Mouse (Mus musculus): ENCODE data around the gene Drd4. TPM values are rescaled to one million over a fixed set of nuclear protein-coding genes. Genes with fewer than 3 reads are reported as not detected.
A peak's percentile ranks its signal among the peaks of the same experiment; 100 is the strongest.

The Drd4 gene
- polyA plus RNA-seq, 1 experiment from 2014 or later: 0.93 TPM

GRCm38 (mm10) chr7:141275356-141275755, 16.4 kb upstream of the Drd4 start:
- no peaks in the 10 kb centered on the region for H3K36me3 ChIP-seq
- H3K4me1 ChIP-seq: peaks cover 44% of the 10 kb centered on the region
- 84% methylated on average over 9 of the region's 9 CpGs for WGBS

GRCm38 (mm10) chr7:141276546-141276945, 15.3 kb upstream of the Drd4 start, which contains the start of gene Cdhr5:
Cdhr5 (minus strand) TSS chr7:141276786.
- H3K4me3 ChIP-seq: 0 out of 2 replicates have a peak within 1 kb of the TSS, but pooled peaks have one; percentile 8
- WGBS: 26% methylated on average over 11 of the region's 11 CpGs
- peak within 1 kb of the TSS; percentile 70 for H3K27ac ChIP-seq
- H3K9me3 ChIP-seq (replicated peaks): no peaks in the 10 kb centered on the region
- peaks cover 18% of the 10 kb centered on the region for H3K27me3 ChIP-seq (ENCODE audit: low read depth, poor library complexity, severe bottlenecking)
- no peak for DNase-seq (ENCODE audit: low spot score)
- no peaks in the 10 kb centered on the region for H3K36me3 ChIP-seq
- peaks cover 44% of the 10 kb centered on the region for H3K4me1 ChIP-seq

More at GRCm38 (mm10) chr7:141275356-141275755, 16.4 kb upstream of the Drd4 start:
- peaks cover 18% of the 10 kb centered on the region for H3K27me3 ChIP-seq (ENCODE audit: low read depth, poor library complexity, severe bottlenecking)
- no peak overlapping the region for H3K4me3 ChIP-seq
- H3K9me3 ChIP-seq (replicated peaks): no peaks in the 10 kb centered on the region
- H3K27ac ChIP-seq: no peak overlapping the region
- DNase-seq (ENCODE audit: low spot score): no peak

- H3K27ac ChIP-seq: peak overlapping the region; percentile 72
- 70% methylated on average over 11 of the region's 11 CpGs for WGBS
Observed at GRCm38 (mm10) chr7:141277701-141278678, 13.8 kb upstream of the Drd4 start.

GRCm38 (mm10) chr7:141278766-141279590, 12.8 kb upstream of the Drd4 start, which contains the start of gene Sct:
Sct (minus strand) TSS chr7:141279133.
- Histone ChIP-seq H3K27ac (peak within 1 kb of the TSS; percentile 72), H3K9me3 (replicated peaks) (no peaks in the 10 kb centered on the region), H3K4me3 (peak within 1 kb of the TSS; percentile 58), H3K4me1 (peaks cover 44% of the 10 kb centered on the region), H3K36me3 (no peaks in the 10 kb centered on the region), H3K27me3 (ENCODE audit: low read depth, poor library complexity, severe bottlenecking) (peaks cover 18% of the 10 kb centered on the region)
- DNase-seq (ENCODE audit: low spot score): peak; percentile 75
- 2% methylated on average over 46 of the region's 46 CpGs for WGBS

More at GRCm38 (mm10) chr7:141277701-141278678, 13.8 kb upstream of the Drd4 start:
- no peaks in the 10 kb centered on the region for H3K36me3 ChIP-seq
- H3K4me1 ChIP-seq: peaks cover 44% of the 10 kb centered on the region
- H3K27me3 ChIP-seq (ENCODE audit: low read depth, poor library complexity, severe bottlenecking): peaks cover 18% of the 10 kb centered on the region
- H3K9me3 ChIP-seq (replicated peaks): no peaks in the 10 kb centered on the region
- no peak for DNase-seq (ENCODE audit: low spot score)
- H3K4me3 ChIP-seq: peak overlapping the region; percentile 58

GRCm38 (mm10) chr7:141281442-141281841, 10.4 kb upstream of the Drd4 start:
- 76% methylated on average over 6 of the region's 6 CpGs for WGBS
- Histone ChIP-seq H3K4me3 (no peak overlapping the region), H3K27me3 (ENCODE audit: low read depth, poor library complexity, severe bottlenecking) (peaks cover 18% of the 10 kb centered on the region), H3K9me3 (replicated peaks) (no peaks in the 10 kb centered on the region), H3K27ac (no peak overlapping the region), H3K36me3 (no peaks in the 10 kb centered on the region), H3K4me1 (peaks cover 32% of the 10 kb centered on the region)
- DNase-seq (ENCODE audit: low spot score): no peak

- Histone ChIP-seq H3K9me3 (replicated peaks) (no peaks in the 10 kb centered on the region), H3K27ac (no peak overlapping the region), H3K36me3 (no peaks in the 10 kb centered on the region), H3K27me3 (ENCODE audit: low read depth, poor library complexity, severe bottlenecking) (peaks cover 16% of the 10 kb centered on the region), H3K4me1 (peaks cover 19% of the 10 kb centered on the region), H3K4me3 (no peak overlapping the region)
- WGBS: 87% methylated on average over 4 of the region's 4 CpGs
- no peak for DNase-seq (ENCODE audit: low spot score)
Observed at GRCm38 (mm10) chr7:141282756-141283155, 9.1 kb upstream of the Drd4 start.

- WGBS: 85% methylated on average over 3 of the region's 3 CpGs
- no peaks in the 10 kb centered on the region for H3K36me3 ChIP-seq
- H3K27me3 ChIP-seq (ENCODE audit: low read depth, poor library complexity, severe bottlenecking): peaks cover 34% of the 10 kb centered on the region
- no peaks in the 10 kb centered on the region for H3K9me3 ChIP-seq (replicated peaks)
- H3K4me3 ChIP-seq: no peak overlapping the region
- peaks cover 15% of the 10 kb centered on the region for H3K4me1 ChIP-seq
- no peak overlapping the region for H3K27ac ChIP-seq
- DNase-seq (ENCODE audit: low spot score): no peak
Observed at GRCm38 (mm10) chr7:141288042-141288441, 3.8 kb upstream of the Drd4 start.

GRCm38 (mm10) chr7:141292583-141293388, 980 bp downstream of the Drd4 start:
- 42% methylated on average over 15 of the region's 15 CpGs for WGBS
- peak overlapping the region; percentile 84; the same call in 1 of the 2 replicates for H3K27ac ChIP-seq
- peaks cover 31% of the 10 kb centered on the region for H3K4me1 ChIP-seq
- H3K36me3 ChIP-seq: peaks cover 14% of the 10 kb centered on the region
- DNase-seq (ENCODE audit: low spot score): peak; percentile 54
- peaks cover 74% of the 10 kb centered on the region for H3K27me3 ChIP-seq (ENCODE audit: low read depth, poor library complexity, severe bottlenecking)
- H3K9me3 ChIP-seq (replicated peaks): no peaks in the 10 kb centered on the region
- peak overlapping the region; percentile 65 for H3K4me3 ChIP-seq

GRCm38 (mm10) chr7:141293852-141294471, 2.2 kb downstream of the Drd4 start:
- DNase-seq (ENCODE audit: low spot score): peak; percentile 74
- 1% methylated on average over 53 of the region's 53 CpGs for WGBS
- Histone ChIP-seq H3K4me3 (peak overlapping the region; percentile 49), H3K36me3 (peaks cover 23% of the 10 kb centered on the region), H3K27me3 (ENCODE audit: low read depth, poor library complexity, severe bottlenecking) (peaks cover 74% of the 10 kb centered on the region), H3K9me3 (replicated peaks) (no peaks in the 10 kb centered on the region), H3K27ac (peak overlapping the region; percentile 48), H3K4me1 (peaks cover 31% of the 10 kb centered on the region)

GRCm38 (mm10) chr7:141294479-141294878, 2.7 kb downstream of the Drd4 start:
- Histone ChIP-seq H3K9me3 (replicated peaks) (no peaks in the 10 kb centered on the region), H3K27me3 (ENCODE audit: low read depth, poor library complexity, severe bottlenecking) (peaks cover 74% of the 10 kb centered on the region), H3K27ac (peak overlapping the region; percentile 48; the same call in 1 of the 2 replicates), H3K4me1 (peaks cover 31% of the 10 kb centered on the region), H3K4me3 (peak overlapping the region; percentile 49), H3K36me3 (peaks cover 28% of the 10 kb centered on the region)
- peak; percentile 60 for DNase-seq (ENCODE audit: low spot score)
- WGBS: 10% methylated on average over 22 of the region's 22 CpGs

GRCm38 (mm10) chr7:141297926-141298650, 6.3 kb downstream of the Drd4 start:
- 85% methylated on average over 3 of the region's 3 CpGs for WGBS
- Histone ChIP-seq H3K4me1 (peaks cover 16% of the 10 kb centered on the region), H3K27me3 (ENCODE audit: low read depth, poor library complexity, severe bottlenecking) (peaks cover 39% of the 10 kb centered on the region), H3K9me3 (replicated peaks) (no peaks in the 10 kb centered on the region), H3K36me3 (peaks cover 64% of the 10 kb centered on the region), H3K4me3 (no peak overlapping the region), H3K27ac (no peak overlapping the region)
- DNase-seq (ENCODE audit: low spot score): no peak

Data from limb, embryonic 10.5 days (tissue).